ENCODE assay signal across 19 mouse cellular contexts in genomic region chr2:100919537-100920212, GRCm38 (mm10).
"Had no signal": no experiment of that assay in that cellular context is flagged by ENCODE, and none has a peak within 500 bp of the region (broad histone marks: within the 10 kb centered on the region; RNA-seq: fewer than 3 reads in every experiment).

No protein-coding gene starts in this region.

- H3K27ac ChIP-seq: midbrain, embryonic 10.5 days; midbrain, embryonic 12.5 days; neural tube, embryonic 13.5 days; neural tube, embryonic 15.5 days had no signal

- ATAC-seq: midbrain, embryonic 16.5 days had no signal

- H3K4me2 ChIP-seq: lung, embryonic 14.5 days; midbrain, embryonic 12.5 days; neural tube, embryonic 13.5 days; neural tube, embryonic 15.5 days had no signal

- H3K4me1 ChIP-seq: midbrain, embryonic 10.5 days; midbrain, embryonic 12.5 days; neural tube, embryonic 13.5 days; neural tube, embryonic 15.5 days had no signal

- H3K4me3 ChIP-seq: midbrain, embryonic 10.5 days; midbrain, embryonic 12.5 days; myocyte; neural tube, embryonic 13.5 days; neural tube, embryonic 15.5 days had no signal

- DNase-seq: lung, adult 18-20 months; lung, embryonic 14.5 days; lung, postnatal 10 days; lung, postnatal 4 days; midbrain, embryonic 14.5 days; retina, postnatal 1 day; right cerebral cortex, adult 18-20 months; right cerebral cortex, postnatal 25 days; right cerebral cortex, postnatal 4 days; spleen, adult 18-20 months; thymus, adult 18-20 months; thymus, postnatal 14 days; thymus, postnatal 36 days had no signal

- H3K9ac ChIP-seq: lung, embryonic 14.5 days; midbrain, embryonic 12.5 days; neural tube, embryonic 13.5 days; neural tube, embryonic 15.5 days had no signal

- H3K27me3 ChIP-seq: midbrain, embryonic 12.5 days; neural tube, embryonic 13.5 days; neural tube, embryonic 15.5 days had no signal

- H3K9me3 ChIP-seq: midbrain, embryonic 10.5 days; midbrain, embryonic 12.5 days; neural tube, embryonic 13.5 days; neural tube, embryonic 15.5 days had no signal

- H3K36me3 ChIP-seq: midbrain, embryonic 10.5 days; midbrain, embryonic 12.5 days; neural tube, embryonic 13.5 days; neural tube, embryonic 15.5 days had no signal
